Mouse (Mus musculus): ENCODE data around the gene Gm17018. TPM values are rescaled to one million over a fixed set of nuclear protein-coding genes. Genes with fewer than 3 reads are reported as not detected.

The Gm17018 gene
- polyA plus RNA-seq, 1 experiment from 2014 or later: 53.5 TPM

DNA sequence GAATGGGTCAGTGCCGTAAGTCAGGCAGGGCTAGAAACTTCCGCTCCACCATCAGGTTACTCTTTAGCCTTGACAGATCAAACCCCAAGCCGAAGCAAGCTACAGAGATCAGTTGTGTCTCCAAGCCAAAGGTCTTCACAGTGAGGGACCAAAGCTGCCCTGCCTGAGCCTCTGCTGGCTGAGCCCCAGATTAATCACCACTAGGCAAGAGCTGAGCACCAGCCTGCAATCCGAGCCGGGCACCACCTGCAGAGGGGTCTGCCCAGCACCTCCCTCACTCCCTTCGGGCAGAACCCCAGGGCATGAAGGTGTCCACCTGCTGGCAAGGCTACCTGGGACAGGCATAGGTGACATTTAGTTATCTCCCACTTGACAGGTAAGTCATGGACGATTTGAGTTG is 60.6 kb downstream of the Gm17018 start:
- H3K27ac ChIP-seq: no peak overlapping the region
- H3K4me3 ChIP-seq: no peak overlapping the region
- no peak for DNase-seq (ENCODE audit: extremely low spot score, low spot score)
- WGBS: 67% methylated on average over 7 of the region's 7 CpGs
- H3K9me3 ChIP-seq: no peaks in the 10 kb centered on the region
- peaks cover 10% of the 10 kb centered on the region; the same call in 1 of the 2 replicates for H3K36me3 ChIP-seq (replicated peaks)
- H3K27me3 ChIP-seq (ENCODE audit: poor library complexity, severe bottlenecking): peaks cover 94% of the 10 kb centered on the region
- H3K4me1 ChIP-seq: peaks cover 34% of the 10 kb centered on the region

DNA sequence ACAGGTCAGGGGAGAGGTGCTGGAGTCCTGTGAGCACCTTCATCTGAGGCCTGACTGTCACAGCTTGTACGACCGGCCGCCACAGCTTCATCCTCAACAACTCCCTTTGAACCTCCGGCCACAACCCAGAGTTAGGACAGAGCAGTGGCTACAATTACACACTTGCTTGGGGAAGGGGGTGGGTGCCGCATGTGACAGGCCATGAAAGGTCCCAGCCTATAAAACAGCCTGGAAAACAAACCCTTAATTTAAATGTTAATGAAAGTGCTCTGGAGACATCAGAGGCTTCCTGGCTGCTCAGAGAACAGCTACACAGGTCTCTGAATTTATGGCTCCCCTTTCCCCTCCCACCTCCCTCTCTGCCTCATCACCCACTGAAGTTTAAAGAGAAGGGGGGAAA is 61.7 kb downstream of the Gm17018 start:
- no peaks in the 10 kb centered on the region for H3K9me3 ChIP-seq
- no peak overlapping the region for H3K4me3 ChIP-seq
- H3K27ac ChIP-seq: no peak overlapping the region
- peaks cover 23% of the 10 kb centered on the region for H3K4me1 ChIP-seq
- H3K36me3 ChIP-seq (replicated peaks): peaks cover 10% of the 10 kb centered on the region; the same call in 1 of the 2 replicates
- H3K27me3 ChIP-seq (ENCODE audit: poor library complexity, severe bottlenecking): peaks cover 89% of the 10 kb centered on the region
- no peak for DNase-seq (ENCODE audit: extremely low spot score, low spot score)
- 45% methylated on average over 5 of the region's 5 CpGs for WGBS

DNA sequence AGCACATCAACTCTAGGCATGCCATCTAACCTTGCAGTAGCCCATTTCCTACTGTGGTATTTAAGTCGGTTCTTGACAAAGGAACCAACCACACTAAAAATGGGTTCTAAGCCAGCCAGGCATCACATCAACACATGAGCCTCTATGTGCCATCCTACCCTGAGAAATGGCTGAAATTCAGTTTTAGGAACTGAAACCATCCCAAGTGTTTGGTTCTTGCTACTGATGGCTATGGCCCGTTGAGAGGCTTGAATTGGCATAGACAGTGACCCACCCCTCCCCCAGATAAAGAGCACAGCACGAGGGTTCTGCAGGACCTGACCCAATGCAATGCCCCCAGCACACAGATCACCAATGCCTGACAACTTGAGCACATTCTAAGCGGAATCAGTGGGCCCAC is 63.3 kb downstream of the Gm17018 start:
- H3K4me1 ChIP-seq: peaks cover 21% of the 10 kb centered on the region
- no peak overlapping the region for H3K27ac ChIP-seq
- no peaks in the 10 kb centered on the region for H3K9me3 ChIP-seq
- DNase-seq (ENCODE audit: extremely low spot score, low spot score): no peak
- H3K4me3 ChIP-seq: no peak overlapping the region
- peaks cover 87% of the 10 kb centered on the region for H3K27me3 ChIP-seq (ENCODE audit: poor library complexity, severe bottlenecking)
- 94% methylated on average over 4 of the region's 4 CpGs for WGBS
- H3K36me3 ChIP-seq (replicated peaks): peaks cover 10% of the 10 kb centered on the region; the same call in 1 of the 2 replicates

DNA sequence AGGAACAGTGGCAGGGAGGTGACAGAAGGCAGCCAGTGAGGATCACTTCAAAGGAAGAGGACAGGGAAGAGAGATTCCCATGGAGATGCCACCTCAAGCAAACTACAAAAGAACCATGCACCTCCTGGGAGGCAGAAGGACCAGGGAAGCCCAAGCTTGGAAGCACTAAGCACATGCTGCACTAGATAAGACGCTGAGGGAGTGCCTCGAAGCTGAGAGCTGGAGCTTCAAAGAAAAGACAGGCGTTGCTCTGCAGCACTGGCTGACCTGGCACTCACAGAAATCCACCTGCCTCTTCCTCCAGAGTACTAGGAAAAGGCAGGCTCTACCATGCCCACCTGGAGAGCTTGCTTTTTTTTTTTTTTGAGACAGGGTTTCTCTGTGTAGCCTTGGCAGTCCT is 66.6 kb downstream of the Gm17018 start:
- DNase-seq (ENCODE audit: extremely low spot score, low spot score): no peak
- Histone ChIP-seq H3K27me3 (ENCODE audit: poor library complexity, severe bottlenecking) (peaks cover 68% of the 10 kb centered on the region), H3K4me3 (no peak overlapping the region), H3K36me3 (replicated peaks) (peaks cover 10% of the 10 kb centered on the region; the same call in 1 of the 2 replicates), H3K4me1 (peaks cover 19% of the 10 kb centered on the region), H3K27ac (no peak overlapping the region), H3K9me3 (no peaks in the 10 kb centered on the region)
- 33% methylated on average over 3 of the region's 3 CpGs for WGBS

DNA sequence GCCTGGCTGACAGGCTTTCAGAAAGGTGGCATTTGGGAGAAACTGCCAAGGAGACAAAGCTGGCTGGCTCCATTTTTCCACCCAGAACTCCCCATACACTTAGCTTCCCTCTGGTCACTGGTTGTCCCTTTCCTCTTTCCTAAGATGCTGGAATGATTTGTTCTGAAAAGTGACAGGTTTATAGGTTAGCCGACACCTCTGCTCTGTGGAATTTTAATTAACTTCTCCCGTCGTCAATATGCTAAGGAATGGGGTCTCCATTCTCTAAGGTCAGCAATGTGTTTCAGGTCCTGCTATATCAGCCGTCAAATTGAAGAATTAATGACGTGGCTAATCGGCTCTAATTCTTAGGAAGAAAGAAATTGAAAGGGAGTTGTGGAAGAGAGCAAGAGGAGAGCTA is 68.2 kb downstream of the Gm17018 start:
- DNase-seq (ENCODE audit: extremely low spot score, low spot score): no peak
- Histone ChIP-seq H3K27me3 (ENCODE audit: poor library complexity, severe bottlenecking) (peaks cover 51% of the 10 kb centered on the region), H3K9me3 (no peaks in the 10 kb centered on the region), H3K4me1 (peaks cover 15% of the 10 kb centered on the region), H3K27ac (no peak overlapping the region), H3K36me3 (replicated peaks) (peaks cover 10% of the 10 kb centered on the region; the same call in 1 of the 2 replicates), H3K4me3 (no peak overlapping the region)
- 43% methylated on average over 6 of the region's 6 CpGs for WGBS

DNA sequence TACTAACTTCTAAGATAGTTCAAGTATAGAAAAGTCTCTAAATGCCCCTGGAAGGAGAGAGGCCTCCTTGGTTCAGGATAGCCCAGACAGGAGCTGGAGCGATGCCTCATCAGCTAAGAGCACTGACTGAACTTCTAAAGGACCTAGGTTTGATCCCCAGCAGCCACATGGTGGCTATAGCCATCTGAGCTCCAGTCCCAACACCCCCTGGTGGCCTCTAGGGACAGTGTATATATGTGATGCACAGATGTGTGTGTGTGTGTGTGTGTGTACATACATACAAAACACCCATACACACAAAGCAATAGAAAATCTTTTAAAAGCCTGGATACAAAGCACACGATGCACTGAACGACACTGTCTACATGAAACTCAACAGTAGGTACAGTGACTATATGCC is 68.8 kb downstream of the Gm17018 start:
- peaks cover 18% of the 10 kb centered on the region for H3K4me1 ChIP-seq
- WGBS: 95% methylated on average over 3 of the region's 3 CpGs
- no peaks in the 10 kb centered on the region for H3K9me3 ChIP-seq
- no peak overlapping the region for H3K4me3 ChIP-seq
- H3K27ac ChIP-seq: no peak overlapping the region
- H3K36me3 ChIP-seq (replicated peaks): peaks cover 10% of the 10 kb centered on the region; the same call in 1 of the 2 replicates
- peaks cover 51% of the 10 kb centered on the region for H3K27me3 ChIP-seq (ENCODE audit: poor library complexity, severe bottlenecking)
- DNase-seq (ENCODE audit: extremely low spot score, low spot score): no peak

Other genes with a start within 250 kb of the Gm17018 start
- 47.4 and 50.3 TPM in 2 replicates for gene Btrc, start 196.9 kb upstream of the Gm17018 start, polyA plus RNA-seq (2016; fragmentation: Nextera tagmentation; extraction: Ambion mirVana)
- 25.7 and 26.6 TPM in 2 replicates for gene Poll, start 84 bp upstream of the Gm17018 start, polyA plus RNA-seq (2016; fragmentation: Nextera tagmentation; extraction: Ambion mirVana)
- gene Fbxw4, start 99.7 kb downstream of the Gm17018 start, polyA plus RNA-seq (2016; fragmentation: Nextera tagmentation; extraction: Ambion mirVana): 4.2 and 4.4 TPM in 2 replicates
- 30.6 and 35.3 TPM in 2 replicates for gene Fgf8, start 182.3 kb downstream of the Gm17018 start, polyA plus RNA-seq (2016; fragmentation: Nextera tagmentation; extraction: Ambion mirVana)
- gene Npm3, start 189.0 kb downstream of the Gm17018 start, polyA plus RNA-seq (2016; fragmentation: Nextera tagmentation; extraction: Ambion mirVana): 10.7 and 16.1 TPM in 2 replicates
- 59.2 and 63.9 TPM in 2 replicates for gene Mgea5, start 223.2 kb downstream of the Gm17018 start, polyA plus RNA-seq (2016; fragmentation: Nextera tagmentation; extraction: Ambion mirVana)